Mouse (Mus musculus) lung, embryonic 15.5 days (tissue): ENCODE measurements around the gene Arhgap9. TPM values are rescaled to one million over a fixed set of nuclear protein-coding genes. Genes with fewer than 3 reads are reported as not detected.

Experiments used
- ATAC-seq: fragments of 200-750 bp; cut with Nextera tagmentation; 2 replicates; pipeline ENCODE4 v1.8.0; 2017; ENCODE audit warnings: moderate number of reproducible peaks, borderline replicate concordance; ENCODE audit not compliant: low FRiP score, low TSS enrichment; ENCODE audit errors: extremely low read depth
- H3K27ac ChIP-seq: fragments of 300-500 bp; sonication (generic); 2 replicates; pipeline ENCODE4 v1.5.1; 2015; ENCODE audit warnings: moderate library complexity, mild to moderate bottlenecking, inconsistent platforms
- H3K27me3 ChIP-seq: fragments of 300-500 bp; sonication (generic); 2 replicates; pipeline ENCODE4 v1.6.1; 2015; ENCODE audit warnings: inconsistent platforms
- H3K36me3 ChIP-seq: fragments of 300-500 bp; sonication (generic); 2 replicates; pipeline ENCODE4 v1.6.1; 2015; ENCODE audit warnings: inconsistent platforms
- H3K4me1 ChIP-seq: fragments of 300-500 bp; sonication (generic); 2 replicates; pipeline ENCODE4 v1.6.1; 2015; ENCODE audit warnings: inconsistent platforms
- H3K4me2 ChIP-seq: fragments of 300-500 bp; sonication (generic); 2 replicates; pipeline ENCODE4 v1.6.1; 2015; ENCODE audit warnings: inconsistent platforms, mild to moderate bottlenecking, moderate library complexity
- H3K4me3 ChIP-seq: fragments of 300-500 bp; sonication (generic); 2 replicates; pipeline ENCODE4 v1.5.1; 2015; ENCODE audit warnings: mild to moderate bottlenecking, inconsistent platforms
- H3K9ac ChIP-seq: fragments of 300-500 bp; sonication (generic); 2 replicates; pipeline ENCODE4 v1.6.1; 2015; ENCODE audit warnings: inconsistent platforms
- H3K9me3 ChIP-seq: fragments of 300-500 bp; sonication (generic); 2 replicates; pipeline ENCODE4 v1.6.1; 2016; ENCODE audit warnings: inconsistent platforms
- WGBS: fragments of 180-500 bp; shearing (Covaris S2); methylation state at CpG from one replicate; pipeline ENCODE4 v1.1.7; 2015; 5-methylcytosine and 5-hydroxymethylcytosine counted together
- polyA plus RNA-seq: library from polyadenylated mRNA; unstranded; fragments of >200 nt; fragmentation: Nextera tagmentation; extraction: Ambion mirVana; gene quantifications from 2 replicates; pipeline ENCODE4 v1.2.1, GENCODE M21; 2015

Gene Arhgap9
- polyA plus RNA-seq, 1 experiment from 2014 or later, result 6.9 TPM

- Histone ChIP-seq H3K4me2 (no peak overlapping the region), H3K36me3 (no peaks in the 10 kb centered on the region), H3K27me3 (no peaks in the 10 kb centered on the region; the same call in 1 of the 2 replicates), H3K9ac (no peak overlapping the region), H3K27ac (no peak overlapping the region), H3K4me1 (0 out of 2 replicates have a peak, but pooled peaks cover 2% of the 10 kb centered on the region), H3K9me3 (no peaks in the 10 kb centered on the region), H3K4me3 (no peak overlapping the region)
- 82% methylated on average over 11 of the region's 11 CpGs for WGBS
- ATAC-seq, result no peak
These were observed 31.0 kb downstream of the Arhgap9 start for GRCm38 (mm10) chr10:127352766-127353165.

GRCm38 (mm10) chr10:127353909-127354895, 32.4 kb downstream of the Arhgap9 start, which contains the start of gene Inhbe:
TSS of gene Inhbe (minus strand) at chr10:127354411.
- no peaks in the 10 kb centered on the region; the same call in 1 of the 2 replicates for H3K27me3 ChIP-seq
- 69% methylated on average over 18 of the region's 18 CpGs for WGBS
- 0 out of 2 replicates have a peak, but pooled peaks cover 2% of the 10 kb centered on the region for H3K4me1 ChIP-seq
- no peak within 1 kb of the TSS for H3K27ac ChIP-seq
- no peak within 1 kb of the TSS for H3K4me3 ChIP-seq
- no peaks in the 10 kb centered on the region for H3K9me3 ChIP-seq
- no peaks in the 10 kb centered on the region for H3K36me3 ChIP-seq
- H3K4me2 ChIP-seq, result no peak within 1 kb of the TSS
- ATAC-seq, result no peak
- H3K9ac ChIP-seq, result no peak within 1 kb of the TSS

- Histone ChIP-seq H3K4me1 (0 out of 2 replicates have a peak, but pooled peaks cover 2% of the 10 kb centered on the region), H3K9ac (no peak overlapping the region), H3K9me3 (no peaks in the 10 kb centered on the region), H3K27me3 (no peaks in the 10 kb centered on the region; the same call in 1 of the 2 replicates), H3K4me2 (no peak overlapping the region), H3K36me3 (no peaks in the 10 kb centered on the region), H3K4me3 (no peak overlapping the region), H3K27ac (no peak overlapping the region)
- WGBS, result 68% methylated on average over 10 of the region's 10 CpGs
- no peak for ATAC-seq
These were observed 33.6 kb downstream of the Arhgap9 start for GRCm38 (mm10) chr10:127355336-127355735.

GRCm38 (mm10) chr10:127360714-127361113, 39.0 kb downstream of the Arhgap9 start:
- no peak for ATAC-seq
- no peak overlapping the region for H3K4me2 ChIP-seq
- no peak overlapping the region for H3K27ac ChIP-seq
- H3K9me3 ChIP-seq, result no peaks in the 10 kb centered on the region
- no peaks in the 10 kb centered on the region for H3K27me3 ChIP-seq
- no peak overlapping the region for H3K4me3 ChIP-seq
- no peak overlapping the region for H3K9ac ChIP-seq
- WGBS, result 82% methylated on average over 3 of the region's 3 CpGs
- no peaks in the 10 kb centered on the region for H3K36me3 ChIP-seq
- H3K4me1 ChIP-seq, result no peaks in the 10 kb centered on the region

GRCm38 (mm10) chr10:127367116-127367515, 45.4 kb downstream of the Arhgap9 start:
- Histone ChIP-seq H3K9ac (no peak overlapping the region), H3K4me3 (no peak overlapping the region), H3K9me3 (no peaks in the 10 kb centered on the region), H3K27ac (no peak overlapping the region), H3K4me2 (no peak overlapping the region), H3K36me3 (no peaks in the 10 kb centered on the region), H3K27me3 (no peaks in the 10 kb centered on the region), H3K4me1 (no peaks in the 10 kb centered on the region)
- no peak for ATAC-seq
- 79% methylated on average over 5 of the region's 5 CpGs for WGBS

GRCm38 (mm10) chr10:127368273-127368672, 46.5 kb downstream of the Arhgap9 start:
- Histone ChIP-seq H3K36me3 (no peaks in the 10 kb centered on the region), H3K27ac (no peak overlapping the region), H3K4me1 (no peaks in the 10 kb centered on the region), H3K9ac (no peak overlapping the region), H3K27me3 (no peaks in the 10 kb centered on the region), H3K4me3 (no peak overlapping the region), H3K4me2 (no peak overlapping the region), H3K9me3 (no peaks in the 10 kb centered on the region)
- ATAC-seq, result no peak
- WGBS, result 66% methylated on average over 2 of the region's 2 CpGs

- H3K9me3 ChIP-seq, result no peaks in the 10 kb centered on the region
- no peak within 1 kb of the TSS for H3K9ac ChIP-seq
- no peaks in the 10 kb centered on the region for H3K27me3 ChIP-seq
- no peaks in the 10 kb centered on the region for H3K4me1 ChIP-seq
- WGBS, result 65% methylated on average over 22 of the region's 22 CpGs
- H3K36me3 ChIP-seq, result no peaks in the 10 kb centered on the region
- H3K4me2 ChIP-seq, result no peak within 1 kb of the TSS
- H3K27ac ChIP-seq, result no peak within 1 kb of the TSS
- H3K4me3 ChIP-seq, result no peak within 1 kb of the TSS
- no peak for ATAC-seq
These were observed 48.4 kb downstream of the Arhgap9 start, which contains the start of gene Inhbc for GRCm38 (mm10) chr10:127369834-127370820. TSS of gene Inhbc (minus strand) at chr10:127370431.

- Histone ChIP-seq H3K27me3 (no peaks in the 10 kb centered on the region), H3K27ac (no peak overlapping the region), H3K4me2 (no peak overlapping the region), H3K9ac (no peak overlapping the region), H3K4me3 (no peak overlapping the region), H3K4me1 (no peaks in the 10 kb centered on the region), H3K36me3 (no peaks in the 10 kb centered on the region), H3K9me3 (no peaks in the 10 kb centered on the region)
- no peak for ATAC-seq
- WGBS, result 75% methylated on average over 2 of the region's 2 CpGs
These were observed 49.3 kb downstream of the Arhgap9 start for GRCm38 (mm10) chr10:127371023-127371422.

GRCm38 (mm10) chr10:127377700-127378099, 55.9 kb downstream of the Arhgap9 start:
- H3K9ac ChIP-seq, result no peak overlapping the region
- H3K27me3 ChIP-seq, result no peaks in the 10 kb centered on the region
- H3K27ac ChIP-seq, result no peak overlapping the region
- no peak overlapping the region for H3K4me3 ChIP-seq
- peaks cover 9% of the 10 kb centered on the region for H3K4me1 ChIP-seq
- H3K9me3 ChIP-seq, result no peaks in the 10 kb centered on the region
- H3K4me2 ChIP-seq, result no peak overlapping the region
- ATAC-seq, result no peak
- H3K36me3 ChIP-seq, result no peaks in the 10 kb centered on the region
- 39% methylated on average over 3 of the region's 3 CpGs for WGBS
